Mouse (Mus musculus): ENCODE data around the gene Twsg1. TPM values are rescaled to one million over a fixed set of nuclear protein-coding genes. Genes with fewer than 3 reads are reported as not detected.

Gene Twsg1
- polyA plus RNA-seq, 1 experiment from 2014 or later = 121 TPM

DNA sequence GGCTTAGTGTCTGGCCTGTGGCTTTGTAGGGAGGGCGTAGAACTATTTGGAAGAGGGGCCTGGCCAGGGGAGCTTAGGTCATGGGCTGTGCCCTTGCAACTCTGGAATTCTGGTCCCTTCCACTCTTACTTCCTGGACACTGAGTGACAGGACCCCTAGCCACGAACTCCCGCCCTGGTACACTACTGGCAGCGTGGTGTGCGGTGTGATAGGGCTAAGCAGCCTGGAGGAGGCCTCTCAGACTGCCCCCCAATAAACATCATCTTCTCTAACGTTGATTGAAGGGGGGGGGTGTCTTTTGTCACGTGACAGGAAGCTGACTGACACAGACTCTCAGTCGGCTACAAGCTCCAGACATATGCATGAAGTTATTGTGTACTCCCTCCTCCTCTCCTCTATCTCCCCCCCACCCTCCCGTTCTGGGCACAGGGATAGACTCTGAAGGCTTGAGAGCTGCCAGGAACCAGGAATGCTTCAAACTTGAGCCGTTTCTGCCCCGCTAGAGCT is 44.1 kb downstream of the Twsg1 start:
- 27% methylated on average over 11 of the region's 11 CpGs for WGBS
- no peaks in the 10 kb centered on the region; the same call in 1 of the 2 replicates for H3K36me3 ChIP-seq (ENCODE audit: control insufficient read depth, insufficient read depth, low read length)
- H3K4me2 ChIP-seq (ENCODE audit: low read length) = peak overlapping the region; percentile 47
- H3K9ac ChIP-seq (ENCODE audit: low read length) = peak overlapping the region; percentile 41; the same call in 1 of the 2 replicates
- peaks cover 8 to 14% of the 10 kb centered on the region in 2 experiments for H3K4me1 ChIP-seq (ENCODE audit: control insufficient read depth in 2 of 2, insufficient read depth in 2 of 2, low read length in 2 of 2)
- H3K27ac ChIP-seq (replicated peaks in 1 of 2; ENCODE audit: control insufficient read depth in 1 of 2, insufficient read depth in 1 of 2, low read depth in 2 of 2, low read length in 2 of 2) = peak overlapping the region; percentile 72 to 78
- no peaks in the 10 kb centered on the region for H3K27me3 ChIP-seq (ENCODE audit: control insufficient read depth, insufficient read depth, low read length)
- H3K9me3 ChIP-seq (ENCODE audit: control insufficient read depth, low read length) = peaks cover 9% of the 10 kb centered on the region; the same call in 1 of the 2 replicates
- ATAC-seq (ENCODE audit: insufficient number of reproducible peaks, insufficient read depth, low FRiP score, low read depth) = peak; percentile 75
- 0 out of 4 replicates have a peak overlapping the region, but pooled peaks of 1 of the 2 experiments have one; percentile 8 for H3K4me3 ChIP-seq (ENCODE audit: control insufficient read depth in 1 of 2, insufficient read depth in 1 of 2, low read depth in 1 of 2, low read length in 2 of 2)

DNA sequence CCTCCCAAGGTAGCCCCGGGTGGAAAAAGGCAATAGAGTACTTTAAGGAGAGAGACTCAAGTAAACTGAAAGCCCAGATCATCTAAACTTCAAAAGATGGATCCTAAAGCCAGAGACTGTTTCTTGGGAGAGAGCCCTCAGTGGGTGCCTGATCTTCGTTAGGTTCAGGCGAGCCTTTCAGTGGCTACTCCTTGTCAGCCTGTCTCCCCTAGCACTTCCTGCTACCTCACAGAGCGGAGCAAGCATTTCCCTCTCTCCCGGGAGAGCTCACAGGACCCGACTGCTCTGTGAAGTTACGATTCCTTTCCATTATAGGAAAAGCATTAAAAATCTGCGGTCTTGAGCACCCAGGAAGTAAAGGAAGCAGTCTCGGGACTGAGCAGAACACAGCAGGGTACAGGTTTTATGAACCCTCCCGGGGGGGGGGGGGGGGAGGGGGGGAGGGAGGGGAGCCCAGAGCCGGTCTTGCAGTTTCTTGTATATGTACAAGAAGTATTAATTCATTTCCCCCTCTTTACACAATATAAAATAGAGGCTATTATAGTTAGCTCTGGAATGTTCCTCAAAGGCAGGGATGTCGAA is 44.6 kb downstream of the Twsg1 start:
- peak; percentile 6; the same call in 1 of the 2 replicates for ATAC-seq (ENCODE audit: insufficient number of reproducible peaks, insufficient read depth, low FRiP score, low read depth)

GRCm38 (mm10) chr17:65905241-65905640 is 45.8 kb downstream of the Twsg1 start:
- H3K9ac ChIP-seq (ENCODE audit: low read length) = no peak overlapping the region
- H3K4me3 ChIP-seq (ENCODE audit: control insufficient read depth in 1 of 2, insufficient read depth in 1 of 2, low read depth in 1 of 2, low read length in 2 of 2) = no peak overlapping the region
- H3K4me1 ChIP-seq (ENCODE audit: control insufficient read depth in 2 of 2, insufficient read depth in 2 of 2, low read length in 2 of 2) = peaks cover 8 to 14% of the 10 kb centered on the region in 2 experiments
- H3K27ac ChIP-seq (replicated peaks in 1 of 2; ENCODE audit: control insufficient read depth in 1 of 2, insufficient read depth in 1 of 2, low read depth in 2 of 2, low read length in 2 of 2) = no peak overlapping the region
- no peaks in the 10 kb centered on the region; the same call in 1 of the 2 replicates for H3K36me3 ChIP-seq (ENCODE audit: control insufficient read depth, insufficient read depth, low read length)
- peaks cover 9% of the 10 kb centered on the region; the same call in 1 of the 2 replicates for H3K9me3 ChIP-seq (ENCODE audit: control insufficient read depth, low read length)
- H3K27me3 ChIP-seq (ENCODE audit: control insufficient read depth, insufficient read depth, low read length) = no peaks in the 10 kb centered on the region
- ATAC-seq (ENCODE audit: insufficient number of reproducible peaks, insufficient read depth, low FRiP score, low read depth) = no peak
- no peak overlapping the region for H3K4me2 ChIP-seq (ENCODE audit: low read length)
- WGBS = 73% methylated on average over 14 of the region's 14 CpGs

More for the DNA sequence above, 44.6 kb downstream of the Twsg1 start:
- peak overlapping the region; percentile 47 for H3K4me2 ChIP-seq (ENCODE audit: low read length)
- peak overlapping the region; percentile 35; the same call in 1 of the 2 replicates for H3K9ac ChIP-seq (ENCODE audit: low read length)
- H3K9me3 ChIP-seq (ENCODE audit: control insufficient read depth, low read length) = peaks cover 9% of the 10 kb centered on the region; the same call in 1 of the 2 replicates
- no peak overlapping the region for H3K4me3 ChIP-seq (ENCODE audit: control insufficient read depth in 1 of 2, insufficient read depth in 1 of 2, low read depth in 1 of 2, low read length in 2 of 2)
- H3K27me3 ChIP-seq (ENCODE audit: control insufficient read depth, insufficient read depth, low read length) = no peaks in the 10 kb centered on the region
- H3K4me1 ChIP-seq (ENCODE audit: control insufficient read depth in 2 of 2, insufficient read depth in 2 of 2, low read length in 2 of 2) = peaks cover 8 to 14% of the 10 kb centered on the region in 2 experiments
- H3K36me3 ChIP-seq (ENCODE audit: control insufficient read depth, insufficient read depth, low read length) = no peaks in the 10 kb centered on the region; the same call in 1 of the 2 replicates
- peak overlapping the region; percentile 72 to 78 for H3K27ac ChIP-seq (replicated peaks in 1 of 2; ENCODE audit: control insufficient read depth in 1 of 2, insufficient read depth in 1 of 2, low read depth in 2 of 2, low read length in 2 of 2)
- 26% methylated on average over 12 of the region's 12 CpGs for WGBS

GRCm38 (mm10) chr17:65903826-65904225 is 47.2 kb downstream of the Twsg1 start:
- Histone ChIP-seq H3K36me3 (ENCODE audit: control insufficient read depth, insufficient read depth, low read length) (no peaks in the 10 kb centered on the region; the same call in 1 of the 2 replicates), H3K27me3 (ENCODE audit: control insufficient read depth, insufficient read depth, low read length) (no peaks in the 10 kb centered on the region), H3K4me2 (ENCODE audit: low read length) (no peak overlapping the region), H3K27ac (replicated peaks in 1 of 2; ENCODE audit: control insufficient read depth in 1 of 2, insufficient read depth in 1 of 2, low read depth in 2 of 2, low read length in 2 of 2) (no peak overlapping the region), H3K9me3 (ENCODE audit: control insufficient read depth, low read length) (peaks cover 9% of the 10 kb centered on the region; the same call in 1 of the 2 replicates), H3K9ac (ENCODE audit: low read length) (no peak overlapping the region), H3K4me3 (ENCODE audit: control insufficient read depth in 1 of 2, insufficient read depth in 1 of 2, low read depth in 1 of 2, low read length in 2 of 2) (no peak overlapping the region), H3K4me1 (ENCODE audit: control insufficient read depth in 2 of 2, insufficient read depth in 2 of 2, low read length in 2 of 2) (peaks cover 8 to 14% of the 10 kb centered on the region in 2 experiments)
- WGBS = 90% methylated on average over 8 of the region's 8 CpGs
- no peak for ATAC-seq (ENCODE audit: insufficient number of reproducible peaks, insufficient read depth, low FRiP score, low read depth)

GRCm38 (mm10) chr17:65903011-65903410 is 48.0 kb downstream of the Twsg1 start:
- WGBS = 85% methylated on average over 1 of the region's 1 CpGs
- Histone ChIP-seq H3K4me3 (ENCODE audit: control insufficient read depth in 1 of 2, insufficient read depth in 1 of 2, low read depth in 1 of 2, low read length in 2 of 2) (no peak overlapping the region), H3K9me3 (ENCODE audit: control insufficient read depth, low read length) (peaks cover 9% of the 10 kb centered on the region; the same call in 1 of the 2 replicates), H3K9ac (ENCODE audit: low read length) (no peak overlapping the region), H3K27me3 (ENCODE audit: control insufficient read depth, insufficient read depth, low read length) (no peaks in the 10 kb centered on the region), H3K27ac (replicated peaks in 1 of 2; ENCODE audit: control insufficient read depth in 1 of 2, insufficient read depth in 1 of 2, low read depth in 2 of 2, low read length in 2 of 2) (no peak overlapping the region), H3K4me1 (ENCODE audit: control insufficient read depth in 2 of 2, insufficient read depth in 2 of 2, low read length in 2 of 2) (peaks cover 8 to 14% of the 10 kb centered on the region in 2 experiments), H3K36me3 (ENCODE audit: control insufficient read depth, insufficient read depth, low read length) (no peaks in the 10 kb centered on the region; the same call in 1 of the 2 replicates), H3K4me2 (ENCODE audit: low read length) (no peak overlapping the region)
- ATAC-seq (ENCODE audit: insufficient number of reproducible peaks, insufficient read depth, low FRiP score, low read depth) = no peak

- Histone ChIP-seq H3K4me2 (ENCODE audit: low read length) (no peak overlapping the region), H3K36me3 (ENCODE audit: control insufficient read depth, insufficient read depth, low read length) (no peaks in the 10 kb centered on the region; the same call in 1 of the 2 replicates)
- 78% methylated on average over 6 of the region's 6 CpGs for WGBS
Observed at GRCm38 (mm10) chr17:65902281-65902680, 48.7 kb downstream of the Twsg1 start.

DNA sequence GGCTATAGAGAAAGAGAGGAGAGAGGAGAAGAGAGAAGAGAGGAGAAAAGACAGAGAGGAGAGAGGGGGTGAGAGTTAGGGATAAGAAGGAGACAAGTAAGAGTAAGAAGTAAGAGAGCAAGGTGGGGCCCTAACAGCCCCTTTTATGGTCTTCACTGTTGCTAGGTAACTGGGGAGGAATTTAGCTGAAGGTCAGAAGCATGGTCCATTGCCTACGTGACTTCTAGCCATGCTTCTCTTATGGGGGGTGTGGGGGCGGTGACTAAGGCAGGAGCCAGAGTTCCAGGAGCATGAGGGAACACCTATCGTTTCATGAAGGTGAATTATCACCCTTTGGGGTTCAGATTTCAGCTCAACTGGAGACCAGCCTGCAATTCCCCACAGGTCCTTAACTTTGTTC is 55.0 kb downstream of the Twsg1 start:
- H3K9me3 ChIP-seq (ENCODE audit: control insufficient read depth, low read length) = no peaks in the 10 kb centered on the region
- H3K4me2 ChIP-seq (ENCODE audit: low read length) = no peak overlapping the region
- no peaks in the 10 kb centered on the region for H3K27me3 ChIP-seq (ENCODE audit: control insufficient read depth, insufficient read depth, low read length)
- H3K36me3 ChIP-seq (ENCODE audit: control insufficient read depth, insufficient read depth, low read length) = no peaks in the 10 kb centered on the region
- no peak for ATAC-seq (ENCODE audit: insufficient number of reproducible peaks, insufficient read depth, low FRiP score, low read depth)
- no peak overlapping the region for H3K27ac ChIP-seq (replicated peaks in 1 of 2; ENCODE audit: control insufficient read depth in 1 of 2, insufficient read depth in 1 of 2, low read depth in 2 of 2, low read length in 2 of 2)
- no peak overlapping the region for H3K4me3 ChIP-seq (ENCODE audit: control insufficient read depth in 1 of 2, insufficient read depth in 1 of 2, low read depth in 1 of 2, low read length in 2 of 2)
- no peak overlapping the region for H3K9ac ChIP-seq (ENCODE audit: low read length)
- WGBS = 73% methylated on average over 3 of the region's 3 CpGs
- no peaks in the 10 kb centered on the region for H3K4me1 ChIP-seq (ENCODE audit: control insufficient read depth in 2 of 2, insufficient read depth in 2 of 2, low read length in 2 of 2)

More at GRCm38 (mm10) chr17:65902281-65902680, 48.7 kb downstream of the Twsg1 start:
- H3K9ac ChIP-seq (ENCODE audit: low read length) = no peak overlapping the region
- no peak overlapping the region for H3K4me3 ChIP-seq (ENCODE audit: control insufficient read depth in 1 of 2, insufficient read depth in 1 of 2, low read depth in 1 of 2, low read length in 2 of 2)
- H3K9me3 ChIP-seq (ENCODE audit: control insufficient read depth, low read length) = peaks cover 9% of the 10 kb centered on the region; the same call in 1 of the 2 replicates
- ATAC-seq (ENCODE audit: insufficient number of reproducible peaks, insufficient read depth, low FRiP score, low read depth) = no peak
- peaks cover 7 to 9% of the 10 kb centered on the region in 2 experiments for H3K4me1 ChIP-seq (ENCODE audit: control insufficient read depth in 2 of 2, insufficient read depth in 2 of 2, low read length in 2 of 2)
- no peaks in the 10 kb centered on the region for H3K27me3 ChIP-seq (ENCODE audit: control insufficient read depth, insufficient read depth, low read length)
- no peak overlapping the region for H3K27ac ChIP-seq (replicated peaks in 1 of 2; ENCODE audit: control insufficient read depth in 1 of 2, insufficient read depth in 1 of 2, low read depth in 2 of 2, low read length in 2 of 2)

Data from heart, embryonic 14.5 days (tissue).